Comparison of ENCODE assay signal across 27 mouse cellular contexts in the genomic region with DNA sequence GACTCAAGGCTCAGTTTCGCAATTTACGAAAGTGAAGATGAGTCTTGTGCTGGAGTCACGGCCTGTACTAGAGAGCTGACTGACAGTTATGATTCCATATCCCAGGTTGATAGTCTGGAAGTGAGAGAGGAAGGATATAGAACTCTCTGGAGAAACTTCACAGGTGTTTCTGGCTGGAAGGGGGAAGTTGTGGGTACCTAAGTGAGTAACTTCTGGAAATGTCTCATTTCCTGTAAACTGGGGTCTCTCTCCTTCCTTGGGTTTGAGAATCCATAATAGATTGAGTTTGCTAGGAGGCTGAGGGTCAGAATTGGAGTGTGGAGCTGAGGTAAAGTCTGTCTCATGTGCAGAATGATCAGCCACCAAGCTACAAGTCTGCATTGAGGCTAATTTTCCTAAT. TPM values are rescaled to one million over a fixed set of nuclear protein-coding genes. Genes with fewer than 3 reads are reported as not detected.
DNase-seq lines count a peak whose midpoint lies in the region; ATAC-seq and TF ChIP-seq lines count a peak whose summit lies in the region.
"Had no signal": no experiment of that assay in that cellular context is flagged by ENCODE, and none has a peak within 500 bp of the region (broad histone marks: within the 10 kb centered on the region; RNA-seq: fewer than 3 reads in every experiment).

No protein-coding gene starts in this region.

- no peak for TF ChIP-seq RAD21 in MEL (IDR thresholded peaks at IDR 0.05; ENCODE audit: low read depth, low read length)

- H3K4me3 ChIP-seq in liver, embryonic 12.5 days, result peak overlapping the region; percentile 24; the same call in 1 of the 2 replicates
- no peak overlapping the region for H3K4me3 ChIP-seq in MEL (ENCODE audit: control insufficient read depth in 1 of 2, insufficient read depth in 1 of 2, low read depth in 2 of 2, low read length in 2 of 2)
- no peak overlapping the region for H3K4me3 ChIP-seq in liver, embryonic 15.5 days (replicated peaks)
- no peak overlapping the region for H3K4me3 ChIP-seq in left cerebral cortex, adult 2 months
- H3K4me3 ChIP-seq in forebrain, embryonic 16.5 days (replicated peaks; ENCODE audit: low read length), result no peak overlapping the region
- H3K4me3 ChIP-seq: embryonic facial prominence, embryonic 15.5 days; forebrain, embryonic 12.5 days; heart, embryonic 10.5 days; hindbrain, embryonic 12.5 days had no signal

- H3K9me3 ChIP-seq in liver, embryonic 12.5 days (replicated peaks), result no peaks in the 10 kb centered on the region
- no peaks in the 10 kb centered on the region for H3K9me3 ChIP-seq in MEL (replicated peaks; ENCODE audit: insufficient read depth, low read length)
- no peaks in the 10 kb centered on the region for H3K9me3 ChIP-seq in liver, embryonic 15.5 days (replicated peaks)
- H3K9me3 ChIP-seq in forebrain, embryonic 16.5 days (ENCODE audit: control insufficient read depth, low read length), result no peaks in the 10 kb centered on the region
- H3K9me3 ChIP-seq: embryonic facial prominence, embryonic 15.5 days; forebrain, embryonic 12.5 days; G1E; heart, embryonic 10.5 days; hindbrain, embryonic 12.5 days had no signal

- H3K4me2 ChIP-seq in liver, embryonic 12.5 days, result peak overlapping the region; percentile 62
- H3K4me2 ChIP-seq in liver, embryonic 15.5 days, result peak overlapping the region; percentile 63
- no peak overlapping the region for H3K4me2 ChIP-seq in forebrain, embryonic 16.5 days (ENCODE audit: low read length)
- H3K4me2 ChIP-seq: embryonic facial prominence, embryonic 15.5 days; forebrain, embryonic 12.5 days; hindbrain, embryonic 12.5 days had no signal

- 75% methylated on average over 3 of the region's 3 CpGs for WGBS in liver, embryonic 12.5 days (ENCODE audit: insufficient replicate concordance)
- 84% methylated on average over 3 of the region's 3 CpGs for WGBS in liver, embryonic 15.5 days (ENCODE audit: insufficient replicate concordance)
- 96% methylated on average over 3 of the region's 3 CpGs for WGBS in forebrain, embryonic 16.5 days

- H3K27me3 ChIP-seq in liver, embryonic 12.5 days (replicated peaks), result no peaks in the 10 kb centered on the region
- no peaks in the 10 kb centered on the region for H3K27me3 ChIP-seq in MEL (ENCODE audit: control insufficient read depth in 1 of 2, insufficient read depth in 2 of 2, low read length in 2 of 2)
- no peaks in the 10 kb centered on the region for H3K27me3 ChIP-seq in liver, embryonic 15.5 days
- no peaks in the 10 kb centered on the region for H3K27me3 ChIP-seq in forebrain, embryonic 16.5 days (replicated peaks; ENCODE audit: control insufficient read depth, insufficient read depth, low read length)
- H3K27me3 ChIP-seq: embryonic facial prominence, embryonic 15.5 days had no signal

- H3K79me2 ChIP-seq in MEL (ENCODE audit: control insufficient read depth, insufficient read depth, low read length, poor library complexity), result peaks cover 1% of the 10 kb centered on the region; the same call in 1 of the 2 replicates

- TF ChIP-seq CTCF in MEL (IDR thresholded peaks at IDR 0.05 in 2 of 3, conservative IDR thresholded peaks at IDR 0.05 in 1 of 3; ENCODE audit: control insufficient read depth in 1 of 3, insufficient read depth in 1 of 3, low read depth in 2 of 3, low read length in 3 of 3, poor library complexity in 1 of 3, severe bottlenecking in 1 of 3), result no peak
- no peak for TF ChIP-seq CTCF in left cerebral cortex, adult 2 months (IDR thresholded peaks at IDR 0.05)

- ATAC-seq in liver, embryonic 12.5 days, result no peak
- no peak for ATAC-seq in liver, embryonic 15.5 days (ENCODE audit: insufficient read depth)
- no peak for ATAC-seq in forebrain, embryonic 16.5 days
- ATAC-seq: forebrain, postnatal 0 days; hindbrain, postnatal 0 days had no signal

- peak in 1 of 2 experiments; percentile 26; a peak in 1 of 4 replicates for TF ChIP-seq EP300 in MEL (IDR thresholded peaks at IDR 0.05; ENCODE audit: low read depth in 1 of 2, low read length in 2 of 2)

- H3K36me3 ChIP-seq in liver, embryonic 12.5 days, result peaks cover 51% of the 10 kb centered on the region
- peaks cover 0 to 39% of the 10 kb centered on the region in 2 experiments; a peak in 3 of 4 replicates for H3K36me3 ChIP-seq in MEL (ENCODE audit: control insufficient read depth in 1 of 2, insufficient read depth in 2 of 2, low read length in 2 of 2)
- peaks cover 57% of the 10 kb centered on the region for H3K36me3 ChIP-seq in liver, embryonic 15.5 days (replicated peaks)
- H3K36me3 ChIP-seq in forebrain, embryonic 16.5 days (ENCODE audit: control insufficient read depth, insufficient read depth), result no peaks in the 10 kb centered on the region
- H3K36me3 ChIP-seq: heart, embryonic 10.5 days; hindbrain, embryonic 12.5 days had no signal

- H3K4me1 ChIP-seq in liver, embryonic 12.5 days, result peaks cover 91% of the 10 kb centered on the region
- peaks cover 35 to 40% of the 10 kb centered on the region in 2 experiments for H3K4me1 ChIP-seq in MEL (ENCODE audit: control insufficient read depth in 1 of 2, insufficient read depth in 2 of 2, low read length in 2 of 2)
- peaks cover 95% of the 10 kb centered on the region for H3K4me1 ChIP-seq in liver, embryonic 15.5 days (replicated peaks)
- H3K4me1 ChIP-seq in forebrain, embryonic 16.5 days (replicated peaks; ENCODE audit: control insufficient read depth, insufficient read depth, low read length), result peaks cover 13% of the 10 kb centered on the region

- H3K27ac ChIP-seq in liver, embryonic 12.5 days, result peak overlapping the region; percentile 77
- no peak overlapping the region; the same call in 1 of the 2 replicates for H3K27ac ChIP-seq in MEL (ENCODE audit: control insufficient read depth, low read depth, low read length)
- H3K27ac ChIP-seq in liver, embryonic 15.5 days (replicated peaks), result peak overlapping the region; percentile 87
- H3K27ac ChIP-seq in left cerebral cortex, adult 2 months, result no peak overlapping the region
- no peak overlapping the region for H3K27ac ChIP-seq in forebrain, embryonic 16.5 days (ENCODE audit: low read length)
- H3K27ac ChIP-seq: forebrain, embryonic 12.5 days; hindbrain, embryonic 12.5 days; hindbrain, postnatal 0 days had no signal

- no peak for DNase-seq in liver
- DNase-seq in MEL (ENCODE audit: low read depth, low spot score), result no peak
- no peak for DNase-seq in left cerebral cortex, adult 2 months (ENCODE audit: extremely low spot score in 1 of 2, low spot score in 2 of 2)
- DNase-seq in c-Kit-positive CD71-positive TER-119-positive erythroid progenitor cells, embryonic 14.5 days (ENCODE audit: low spot score), result no peak
- DNase-seq: adrenal gland, postnatal 25 days; cerebellum, adult 11 months; cerebellum, adult 8-10 months; cerebellum, postnatal 14 days; embryo, embryonic 11 days; forebrain, postnatal 0 days; gastrocnemius, postnatal 36 days; heart, adult 18-20 months; heart, postnatal 10 days; heart, postnatal 4 days had no signal

- TF ChIP-seq POLR2A in MEL (IDR thresholded peaks at IDR 0.05; ENCODE audit: control insufficient read depth in 1 of 2, insufficient read depth in 1 of 2, low read depth in 1 of 2, low read length in 2 of 2, poor library complexity in 1 of 2), result no peak

- peak overlapping the region; percentile 57 for H3K9ac ChIP-seq in liver, embryonic 12.5 days
- H3K9ac ChIP-seq in MEL (ENCODE audit: control insufficient read depth, low read depth, low read length, poor library complexity, severe bottlenecking), result no peak overlapping the region
- peak overlapping the region; percentile 56; the same call in 1 of the 2 replicates for H3K9ac ChIP-seq in liver, embryonic 15.5 days
- no peak overlapping the region for H3K9ac ChIP-seq in forebrain, embryonic 16.5 days (replicated peaks; ENCODE audit: low read depth, low read length)
- H3K9ac ChIP-seq: embryonic facial prominence, embryonic 15.5 days; forebrain, embryonic 12.5 days; forebrain, postnatal 0 days; hindbrain, embryonic 12.5 days had no signal

- intact Hi-C loops in left cerebral cortex, adult 2 months (cut with DNase I), result no loop called here

TF ChIP-seq in MEL, 35 proteins besides CTCF, POLR2A, EP300 and RAD21:
- TF ChIP-seq ZNF384 (IDR thresholded peaks at IDR 0.05; ENCODE audit: low read depth, low read length) (no peak), MYC (IDR thresholded peaks at IDR 0.05; ENCODE audit: low read depth, low read length) (no peak), ZMIZ1 (IDR thresholded peaks at IDR 0.05; ENCODE audit: low read depth, low read length) (no peak), ETS1 (IDR thresholded peaks at IDR 0.05; ENCODE audit: low read depth, low read length) (0 out of 2 replicates have a peak, but pooled peaks have one; percentile 16), RCOR1 (IDR thresholded peaks at IDR 0.05; ENCODE audit: low read depth, low read length) (0 out of 2 replicates have a peak, but pooled peaks have one; percentile 4), CHD1 (IDR thresholded peaks at IDR 0.05; ENCODE audit: low read depth, low read length) (no peak), POLR2AphosphoS5 (IDR thresholded peaks at IDR 0.05; ENCODE audit: borderline replicate concordance, low read depth, low read length) (no peak), CHD2 (IDR thresholded peaks at IDR 0.05; ENCODE audit: low read length) (no peak), BHLHE40 (IDR thresholded peaks at IDR 0.05; ENCODE audit: borderline replicate concordance, low read depth, low read length) (no peak), GATA1 (IDR thresholded peaks at IDR 0.05; ENCODE audit: low read depth, low read length) (no peak)

RNA-seq across cellular contexts. Expression of a gene that starts 7.5 kb away (rescaled TPM):
- polyA plus RNA-seq in liver, embryonic 12.5 days (2016; fragmentation: Nextera tagmentation; extraction: Ambion mirVana), result 44.3 and 45.0 TPM in 2 replicates
- 56.1 and 69.2 TPM in 2 replicates for total RNA-seq in MEL (2012; rRNA removed)
- polyA plus RNA-seq in MEL (2012; ENCODE audit: insufficient read depth in 1 of 2, insufficient read length in 2 of 2, low read depth in 1 of 2, low replicate concordance in 2 of 2, missing spikeins in 1 of 2), result 10 to 100 TPM in 1 of 2 experiments, not detected in 1; 56.2 TPM
- 42.8 and 50.4 TPM in 2 replicates for polyA plus RNA-seq in liver, embryonic 15.5 days (2015; fragmentation: Nextera tagmentation; extraction: Ambion mirVana)
- 10 to 100 TPM; 34.1 to 34.4 TPM for total RNA-seq in left cerebral cortex, adult 2 months (2021)
- polyA plus RNA-seq in forebrain, embryonic 16.5 days (2015; fragmentation: Nextera tagmentation; extraction: Ambion mirVana), result 38.9 and 40.3 TPM in 2 replicates

RNA-seq across cellular contexts. Expression of a gene that starts 38.0 kb away (rescaled TPM):
- not detected in 2 replicates for polyA plus RNA-seq in liver, embryonic 12.5 days (2016; fragmentation: Nextera tagmentation; extraction: Ambion mirVana)
- not detected in 2 replicates for total RNA-seq in MEL (2012; rRNA removed)
- polyA plus RNA-seq in MEL (2012; ENCODE audit: insufficient read depth in 1 of 2, insufficient read length in 2 of 2, low read depth in 1 of 2, low replicate concordance in 2 of 2, missing spikeins in 1 of 2), result not detected
- not detected in 2 replicates for polyA plus RNA-seq in liver, embryonic 15.5 days (2015; fragmentation: Nextera tagmentation; extraction: Ambion mirVana)
- under 1 TPM in 1 of 2 experiments, not detected in 1; 0.27 TPM for total RNA-seq in left cerebral cortex, adult 2 months (2021)
- polyA plus RNA-seq in forebrain, embryonic 16.5 days (2015; fragmentation: Nextera tagmentation; extraction: Ambion mirVana), result not detected in 2 replicates
- total RNA-seq: adrenal gland, postnatal 25 days; common myeloid progenitor, adult 5-6 weeks; forebrain, postnatal 0 days; G1E; heart, postnatal 10 days; heart, postnatal 4 days had no signal
- polyA plus RNA-seq: embryonic facial prominence, embryonic 11.5 days; embryonic facial prominence, embryonic 15.5 days; forebrain, embryonic 12.5 days; G1E; heart, embryonic 10.5 days; heart, embryonic 14.5 days; hindbrain, embryonic 12.5 days; intestine, embryonic 14.5 days had no signal

Comparison
In these comparisons a context has a peak if more than half of its experiments do, and no peak if none do; other contexts are left out.
1. H3K27ac ChIP-seq: peak in liver, embryonic 12.5 days (single experiment) and liver, embryonic 15.5 days (single experiment); none in MEL (single experiment), left cerebral cortex, adult 2 months (single experiment) and forebrain, embryonic 16.5 days (single experiment).
2. H3K9ac ChIP-seq: peak in liver, embryonic 12.5 days (single experiment) and liver, embryonic 15.5 days (single experiment); none in MEL (single experiment) and forebrain, embryonic 16.5 days (single experiment).